Mouse (Mus musculus) right cerebral cortex, postnatal 25 days (tissue): ENCODE measurements around the gene Cyp2d9.
"Not testable (repeated sequence)": the region's sequence is repeated elsewhere in the genome, so short reads cannot be mapped to it uniquely, and the experiment has no call there.

Source experiments
- DNase-seq: peaks from one replicate; pipeline ENCODE4 v3.0.0; 2022

Gene Cyp2d9

DNA sequence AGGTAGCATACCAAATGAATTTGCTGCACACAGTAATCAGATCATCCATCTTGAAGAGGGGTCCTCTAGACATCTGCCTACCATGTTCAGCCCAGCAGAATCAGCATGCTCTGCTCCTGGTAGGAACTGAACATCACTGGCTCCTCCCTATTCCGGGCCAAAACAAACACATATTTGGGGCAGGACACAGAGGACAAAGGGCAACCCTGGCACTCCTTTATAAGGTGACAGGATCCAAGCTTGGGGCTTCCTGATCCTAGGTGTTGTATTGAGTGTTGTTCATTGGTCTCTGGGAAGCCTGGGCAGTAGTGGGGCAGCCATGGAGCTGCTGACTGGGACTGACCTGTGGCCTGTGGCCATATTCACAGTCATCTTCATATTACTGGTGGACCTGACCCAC is 18.9 kb downstream of the Cyp2d9 start:
- not testable (repeated sequence) for DNase-seq

DNA sequence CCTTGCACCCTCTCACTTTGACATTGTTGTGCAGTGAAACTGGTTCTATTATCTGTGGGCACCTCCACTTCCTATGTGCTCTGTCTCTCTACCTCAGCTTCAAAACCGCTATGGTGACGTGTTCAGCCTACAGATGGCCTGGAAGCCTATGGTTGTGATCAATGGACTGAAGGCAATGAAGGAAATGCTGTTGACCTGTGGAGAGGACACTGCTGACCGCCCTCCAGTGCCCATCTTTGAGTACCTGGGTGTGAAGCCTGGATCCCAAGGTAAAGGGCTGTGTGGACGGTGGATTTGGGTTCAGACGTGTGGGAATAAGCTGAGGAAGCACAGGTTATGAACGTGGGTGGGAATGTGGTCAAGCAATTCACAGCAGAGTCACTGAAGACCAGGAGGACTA is 20.3 kb downstream of the Cyp2d9 start:
- not testable (repeated sequence) for DNase-seq

DNA sequence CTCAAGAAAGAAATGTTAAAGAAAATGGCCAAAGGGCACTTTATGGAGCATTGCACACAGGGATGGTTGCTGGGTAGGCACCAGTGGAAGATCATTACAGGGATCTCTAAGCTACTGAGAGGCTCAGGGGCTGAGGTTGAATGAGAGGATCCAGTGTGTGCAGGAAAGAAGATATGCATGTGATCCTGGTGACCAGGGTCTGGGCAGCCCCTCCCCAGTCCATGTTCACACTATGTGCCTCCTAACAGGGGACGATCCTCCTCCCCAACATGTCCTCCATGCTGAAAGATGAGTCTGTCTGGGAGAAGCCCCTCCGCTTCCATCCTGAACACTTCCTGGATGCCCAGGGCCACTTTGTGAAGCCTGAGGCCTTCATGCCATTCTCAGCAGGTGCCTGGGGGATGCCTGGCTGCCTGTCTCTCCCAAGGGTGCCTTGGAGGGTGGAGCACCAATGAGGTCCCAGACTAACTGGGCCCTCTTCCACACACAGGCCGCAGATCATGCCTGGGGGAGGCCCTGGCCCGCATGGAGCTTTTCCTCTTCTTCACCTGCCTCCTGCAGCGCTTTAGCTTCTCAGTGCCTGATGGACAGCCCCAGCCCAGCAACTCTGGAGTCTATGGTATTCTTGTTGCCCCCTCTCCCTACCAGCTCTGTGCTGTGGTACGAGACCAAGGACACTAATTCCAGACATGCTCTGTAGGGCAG is 23.0 kb downstream of the Cyp2d9 start:
- not testable (repeated sequence) for DNase-seq

GRCm38 (mm10) chr15:82457064-82458021 is 24.1 kb downstream of the Cyp2d9 start:
- no peak for DNase-seq

GRCm38 (mm10) chr15:82459266-82459665 is 26.0 kb downstream of the Cyp2d9 start:
- not testable (repeated sequence) for DNase-seq

GRCm38 (mm10) chr15:82464701-82465100 is 31.5 kb downstream of the Cyp2d9 start:
- DNase-seq = no peak

DNA sequence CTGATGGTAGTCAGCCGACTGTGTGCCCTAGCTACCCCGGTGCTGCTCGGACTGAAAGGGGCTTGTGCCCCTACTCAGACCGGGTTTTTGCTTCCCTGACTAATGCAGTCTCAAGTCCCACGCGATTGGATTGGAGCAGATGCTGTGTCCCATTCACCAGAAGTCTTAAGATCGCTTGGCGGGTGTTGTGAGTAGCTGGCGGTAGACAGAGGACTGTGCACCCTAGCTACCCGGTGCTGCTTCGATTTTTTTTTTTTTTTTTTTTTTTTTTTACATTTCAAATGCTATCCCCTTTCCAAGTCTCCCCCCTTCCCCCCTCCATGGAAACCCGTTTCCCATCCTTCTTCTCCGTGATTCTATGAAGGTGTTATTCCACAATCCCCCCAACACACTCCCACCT is 61.0 kb downstream of the Cyp2d9 start:
- DNase-seq = not testable (repeated sequence)
